Comparison of ENCODE assay signal across 24 mouse cellular contexts in the genomic region with DNA sequence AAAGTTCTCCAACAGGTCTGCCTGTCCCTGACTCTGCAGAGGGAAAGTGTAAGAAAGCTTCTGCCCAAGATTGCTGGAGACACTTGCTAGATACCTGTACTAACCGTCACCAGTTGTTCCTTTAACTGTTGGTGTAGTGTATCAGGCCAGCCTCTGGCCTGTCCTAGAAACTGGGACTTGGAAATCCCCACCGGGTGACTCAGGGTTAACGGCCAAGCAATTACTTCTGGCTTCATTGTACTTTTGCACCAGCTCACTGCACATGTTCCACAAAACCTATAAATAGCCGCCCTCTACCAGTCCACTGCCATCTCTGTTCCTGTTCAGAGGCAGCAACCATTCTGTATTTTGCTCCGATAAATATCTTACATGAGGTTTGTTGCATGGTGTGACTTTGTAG.
DNase-seq lines count a peak whose midpoint lies in the region; ATAC-seq and TF ChIP-seq lines count a peak whose summit lies in the region.
"Had no signal": no experiment of that assay in that cellular context is flagged by ENCODE, and none has a peak within 500 bp of the region (broad histone marks: within the 10 kb centered on the region; RNA-seq: fewer than 3 reads in every experiment).

No protein-coding gene starts in this region.

- no peak overlapping the region for H3K4me3 ChIP-seq in kidney, adult 2 months (ENCODE audit: insufficient read depth, low read depth, low read length)
- no peak overlapping the region for H3K4me3 ChIP-seq in kidney, embryonic 16.5 days (ENCODE audit: low read length)
- H3K4me3 ChIP-seq in hindbrain, embryonic 11.5 days (ENCODE audit: low read depth, low read length): no peak overlapping the region
- H3K4me3 ChIP-seq in cerebellum, adult 2 months (replicated peaks; ENCODE audit: insufficient read depth, low read depth, low read length): no peak overlapping the region
- H3K4me3 ChIP-seq: forebrain, embryonic 13.5 days; heart, embryonic 12.5 days; hindbrain, embryonic 10.5 days; left cerebral cortex, adult 2 months; limb, embryonic 12.5 days; liver, embryonic 15.5 days; lung, embryonic 15.5 days; stomach, embryonic 15.5 days had no signal

- no peak for DNase-seq in Patski (ENCODE audit: low read depth, low spot score)
- DNase-seq in kidney, adult 2 months: peak; percentile 75
- DNase-seq in kidney, postnatal 4 days: peak; percentile 4 to 17
- DNase-seq in hindbrain, embryonic 11.5 days (ENCODE audit: low spot score): no peak
- DNase-seq in spleen, adult 12 weeks (ENCODE audit: low spot score): no peak
- DNase-seq in B cell, adult 2 months: no peak
- no peak for DNase-seq in cerebellum, adult 2 months
- DNase-seq: cerebellum, adult 8-10 months; cerebellum, postnatal 36 days; gastrocnemius, postnatal 25 days; lung, postnatal 36 days; right cerebral cortex, postnatal 4 days had no signal

- H3K9me3 ChIP-seq in kidney, embryonic 16.5 days (ENCODE audit: low read length): no peaks in the 10 kb centered on the region
- no peaks in the 10 kb centered on the region for H3K9me3 ChIP-seq in hindbrain, embryonic 11.5 days (ENCODE audit: control insufficient read depth, low read length)
- H3K9me3 ChIP-seq: forebrain, embryonic 13.5 days; heart, embryonic 12.5 days; hindbrain, embryonic 10.5 days; limb, embryonic 12.5 days; lung, embryonic 15.5 days; stomach, embryonic 15.5 days had no signal

- no peak for TF ChIP-seq CTCF in Patski (IDR thresholded peaks at IDR 0.05)
- TF ChIP-seq CTCF in kidney, adult 2 months (conservative IDR thresholded peaks at IDR 0.05; ENCODE audit: insufficient read depth, insufficient read length, low read depth, low read length): no peak
- TF ChIP-seq CTCF in cerebellum, adult 2 months (IDR thresholded peaks at IDR 0.05; ENCODE audit: borderline replicate concordance, insufficient read depth, low read depth, low read length): no peak

- in situ Hi-C loops in Patski (cut with MboI; ENCODE audit: low pct_unique_long_range_greater_than_20kb): no loop called here

- 27% methylated on average over 5 of the region's 5 CpGs for WGBS in kidney, adult 2 months
- 56% methylated on average over 5 of the region's 5 CpGs for WGBS in kidney, embryonic 16.5 days
- 88% methylated on average over 5 of the region's 5 CpGs for WGBS in hindbrain, embryonic 11.5 days
- 77% methylated on average over 5 of the region's 5 CpGs for WGBS in cerebellum, adult 2 months

- no peaks in the 10 kb centered on the region for H3K36me3 ChIP-seq in kidney, adult 2 months (ENCODE audit: control insufficient read depth, insufficient read depth, low read length)
- H3K36me3 ChIP-seq in kidney, embryonic 16.5 days (ENCODE audit: insufficient read depth, low read length): no peaks in the 10 kb centered on the region
- H3K36me3 ChIP-seq in hindbrain, embryonic 11.5 days (ENCODE audit: control insufficient read depth, insufficient read depth, low read length): no peaks in the 10 kb centered on the region
- H3K36me3 ChIP-seq: heart, embryonic 12.5 days; hindbrain, embryonic 10.5 days; limb, embryonic 12.5 days; liver, embryonic 15.5 days; lung, embryonic 15.5 days; stomach, embryonic 15.5 days had no signal

- CTCF ChIA-PET in Patski (lab: Charles Lee): interaction anchor here (1.0 kb wide), 1 partner anchor 12 kb away, joined by 3 read pairs; no protein-coding TSS in a partner anchor

- peaks cover 9% of the 10 kb centered on the region; the same call in 1 of the 2 replicates for H3K4me1 ChIP-seq in kidney, adult 2 months (ENCODE audit: control insufficient read depth, insufficient read depth, low read length)
- H3K4me1 ChIP-seq in kidney, embryonic 16.5 days (ENCODE audit: insufficient read depth, low read length): no peaks in the 10 kb centered on the region
- H3K4me1 ChIP-seq in hindbrain, embryonic 11.5 days (replicated peaks; ENCODE audit: control insufficient read depth, insufficient read depth, low read length): no peaks in the 10 kb centered on the region
- no peaks in the 10 kb centered on the region for H3K4me1 ChIP-seq in cerebellum, adult 2 months (ENCODE audit: control insufficient read depth, insufficient read depth, low read length)
- H3K4me1 ChIP-seq: forebrain, embryonic 13.5 days; heart, embryonic 12.5 days; hindbrain, embryonic 10.5 days; limb, embryonic 12.5 days; liver, embryonic 15.5 days; lung, embryonic 15.5 days; stomach, embryonic 15.5 days had no signal

- H3K9ac ChIP-seq in kidney, embryonic 16.5 days (replicated peaks; ENCODE audit: low read length): no peak overlapping the region
- H3K9ac ChIP-seq in hindbrain, embryonic 11.5 days (ENCODE audit: low read depth, low read length): no peak overlapping the region
- H3K9ac ChIP-seq: forebrain, embryonic 13.5 days; heart, embryonic 12.5 days; limb, embryonic 12.5 days; liver, embryonic 15.5 days; lung, embryonic 15.5 days; stomach, embryonic 15.5 days had no signal

- peak; percentile 69 for ATAC-seq in Patski
- ATAC-seq in kidney, embryonic 16.5 days (ENCODE audit: low FRiP score, low TSS enrichment): peak; percentile 70; the same call in 1 of the 2 replicates
- ATAC-seq in hindbrain, embryonic 11.5 days (ENCODE audit: low FRiP score): no peak
- ATAC-seq: forebrain, embryonic 13.5 days; intestine, embryonic 16.5 days; midbrain, embryonic 16.5 days had no signal

- no peak for TF ChIP-seq POLR2A in kidney, adult 2 months (IDR thresholded peaks at IDR 0.05; ENCODE audit: low read depth, low read length)
- no peak for TF ChIP-seq POLR2A in cerebellum, adult 2 months (IDR thresholded peaks at IDR 0.05; ENCODE audit: borderline replicate concordance, insufficient read depth, low read length)

- POLR2A ChIA-PET in Patski (lab: Charles Lee): no interaction called here

- H3K27ac ChIP-seq in kidney, adult 2 months (ENCODE audit: insufficient read depth, low read depth, low read length): peak overlapping the region; percentile 59; the same call in 1 of the 2 replicates
- peak overlapping the region; percentile 29; the same call in 1 of the 2 replicates for H3K27ac ChIP-seq in kidney, embryonic 16.5 days (ENCODE audit: low read length)
- H3K27ac ChIP-seq in hindbrain, embryonic 11.5 days (ENCODE audit: low read depth, low read length): no peak overlapping the region
- H3K27ac ChIP-seq in cerebellum, adult 2 months (ENCODE audit: insufficient read depth, low read length): no peak overlapping the region
- H3K27ac ChIP-seq: forebrain, embryonic 13.5 days; hindbrain, embryonic 10.5 days; left cerebral cortex, adult 2 months; limb, embryonic 12.5 days; liver, embryonic 15.5 days; lung, embryonic 15.5 days; stomach, embryonic 15.5 days had no signal

- peaks cover 16% of the 10 kb centered on the region for H3K27me3 ChIP-seq in Patski
- H3K27me3 ChIP-seq in kidney, adult 2 months (replicated peaks; ENCODE audit: control insufficient read depth, insufficient read depth, low read length): no peaks in the 10 kb centered on the region
- H3K27me3 ChIP-seq in kidney, embryonic 16.5 days (ENCODE audit: insufficient read depth, low read length): no peaks in the 10 kb centered on the region
- no peaks in the 10 kb centered on the region for H3K27me3 ChIP-seq in hindbrain, embryonic 11.5 days (ENCODE audit: control insufficient read depth, insufficient read depth, low read length)
- H3K27me3 ChIP-seq in cerebellum, adult 2 months (ENCODE audit: control insufficient read depth, insufficient read depth, low read length): no peaks in the 10 kb centered on the region
- H3K27me3 ChIP-seq: forebrain, embryonic 13.5 days; heart, embryonic 12.5 days; limb, embryonic 12.5 days; liver, embryonic 15.5 days; lung, embryonic 15.5 days; stomach, embryonic 15.5 days had no signal

- no peak overlapping the region for H3K4me2 ChIP-seq in kidney, embryonic 16.5 days (replicated peaks; ENCODE audit: low read depth, low read length)
- no peak overlapping the region for H3K4me2 ChIP-seq in hindbrain, embryonic 11.5 days (replicated peaks; ENCODE audit: low read depth, low read length)
- H3K4me2 ChIP-seq: forebrain, embryonic 13.5 days; heart, embryonic 12.5 days; limb, embryonic 12.5 days; liver, embryonic 15.5 days; lung, embryonic 15.5 days; midbrain, embryonic 11.5 days; stomach, embryonic 15.5 days had no signal

Comparison
In these comparisons a context has a peak if more than half of its experiments do, and no peak if none do; other contexts are left out.
1. DNase-seq: peak in kidney, adult 2 months (single experiment) and kidney, postnatal 4 days (2 of 2); none in Patski (single experiment), hindbrain, embryonic 11.5 days (single experiment), spleen, adult 12 weeks (single experiment), B cell, adult 2 months (0 of 2) and cerebellum, adult 2 months (0 of 2).
2. H3K27ac ChIP-seq: peak in kidney, adult 2 months (single experiment) and kidney, embryonic 16.5 days (single experiment); none in hindbrain, embryonic 11.5 days (single experiment) and cerebellum, adult 2 months (single experiment).